Mouse (Mus musculus) gastrocnemius, postnatal 36 days (tissue): ENCODE measurements around the gene Prdx1. TPM values are rescaled to one million over a fixed set of nuclear protein-coding genes. Genes with fewer than 3 reads are reported as not detected.

ENCODE experiments used
- DNase-seq, 2 experiments: peaks; one replicate each; pipeline ENCODE4 v3.0.0; 2022
- intact Hi-C: fragments of 180-260 bp; cut with DNase I; formaldehyde crosslinking; loops from one replicate; pipeline ENCODE4 v1.15.1; 2025
- total RNA-seq, 2 experiments: library from RNA; stranded (reverse); gene quantifications; 2 replicates each; pipeline ENCODE4 v1.2.3; 2021

Gene Prdx1
- total RNA-seq, 2 experiments from 2014 or later = 190 to 226 TPM

DNA sequence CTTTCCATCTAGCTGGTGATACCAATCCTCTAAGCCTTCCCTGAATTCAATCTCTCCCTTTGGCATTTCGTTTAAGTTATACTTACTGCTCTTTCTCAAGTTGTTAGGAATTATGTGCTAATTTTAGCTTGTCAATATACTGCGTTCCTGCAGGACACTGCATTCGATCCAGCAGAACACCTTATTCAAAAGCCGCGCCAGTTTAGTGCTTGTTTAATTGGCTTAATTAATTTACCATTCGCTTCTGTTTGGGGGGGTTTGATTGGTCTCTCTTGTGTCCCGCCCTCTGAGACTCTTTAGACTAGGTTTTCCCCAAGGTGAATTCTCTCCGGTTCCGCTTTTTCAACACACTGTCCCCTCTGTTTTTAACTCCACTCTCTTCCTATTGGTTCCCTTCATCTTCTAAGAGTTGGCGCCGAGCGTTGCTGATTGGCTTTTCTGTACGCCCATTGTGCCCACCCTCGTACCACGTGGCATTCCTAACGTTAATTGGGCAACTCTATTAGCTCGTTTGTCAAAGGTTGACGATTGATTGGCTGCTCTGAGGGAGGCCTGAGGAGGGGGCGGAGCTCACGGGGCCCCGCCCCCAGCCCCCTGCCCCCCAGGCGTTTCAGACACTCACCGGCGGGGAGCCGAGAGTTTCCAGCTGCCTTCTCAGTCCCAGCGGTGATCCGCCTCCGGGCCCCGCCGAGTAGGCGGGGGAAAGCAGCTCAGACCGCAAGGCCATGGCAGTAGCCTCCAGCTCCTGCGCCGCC lies 35.2 kb downstream of the Prdx1 start, which contains the start of gene Tesk2:
TSS of gene Tesk2 (plus strand) at position 606 of the 755 bp plus-strand sequence.
- peak; percentile 79 to 85 for DNase-seq
- intact Hi-C loops = loop anchor here (2.0 kb wide), 1 partner anchor 68 kb away; no protein-coding TSS in a partner anchor

DNA sequence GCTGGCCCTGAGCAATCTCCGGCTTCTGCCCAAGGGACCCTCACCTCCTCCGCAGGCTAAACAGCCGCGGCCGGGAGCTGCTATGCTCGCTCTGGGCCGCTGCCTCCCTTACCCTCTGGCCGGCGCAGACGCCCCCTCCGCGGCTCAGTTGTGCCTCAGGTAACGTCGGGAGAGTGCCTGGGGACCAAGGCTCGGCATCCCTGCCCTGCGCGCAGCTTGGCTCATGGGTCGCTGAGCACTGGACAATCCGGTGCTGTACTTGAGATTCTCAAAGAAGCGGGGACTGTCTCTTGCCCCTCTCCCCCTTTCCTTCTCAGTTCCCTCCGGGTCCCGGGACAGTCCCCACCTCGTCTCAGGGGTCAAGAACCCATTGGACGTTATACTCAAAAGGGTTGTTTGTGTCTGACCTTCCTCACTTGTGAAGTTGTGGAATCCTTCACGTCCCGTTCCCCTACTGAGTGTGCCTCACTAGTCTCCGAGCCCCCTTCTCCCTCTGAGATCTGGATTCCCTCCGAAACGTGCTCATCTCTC lies 35.8 kb downstream of the Prdx1 start:
- no peak for DNase-seq
- intact Hi-C loops = loop anchor here (2.0 kb wide), 1 partner anchor 68 kb away; no protein-coding TSS in a partner anchor

DNA sequence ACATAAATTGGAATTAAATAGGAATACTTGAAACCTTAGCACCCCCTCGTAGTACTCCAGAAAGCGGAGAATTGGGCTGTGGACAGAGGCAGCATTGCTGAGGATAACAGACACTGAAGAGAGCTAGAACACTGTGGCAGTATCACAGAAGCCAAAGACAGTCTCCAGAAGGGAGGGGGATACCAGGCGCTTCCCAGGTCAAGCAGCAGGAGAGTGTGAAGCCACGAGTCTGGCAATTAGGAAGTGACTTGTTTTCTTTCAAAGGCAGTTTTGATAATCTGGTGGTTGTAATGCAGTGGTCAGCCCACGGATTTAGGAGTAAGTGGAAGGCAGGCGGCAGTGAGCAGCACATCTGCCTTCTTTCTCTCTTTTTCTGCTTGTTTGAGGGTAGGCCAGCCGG lies 36.9 kb downstream of the Prdx1 start:
- intact Hi-C loops = no loop called here
- DNase-seq = no peak

DNA sequence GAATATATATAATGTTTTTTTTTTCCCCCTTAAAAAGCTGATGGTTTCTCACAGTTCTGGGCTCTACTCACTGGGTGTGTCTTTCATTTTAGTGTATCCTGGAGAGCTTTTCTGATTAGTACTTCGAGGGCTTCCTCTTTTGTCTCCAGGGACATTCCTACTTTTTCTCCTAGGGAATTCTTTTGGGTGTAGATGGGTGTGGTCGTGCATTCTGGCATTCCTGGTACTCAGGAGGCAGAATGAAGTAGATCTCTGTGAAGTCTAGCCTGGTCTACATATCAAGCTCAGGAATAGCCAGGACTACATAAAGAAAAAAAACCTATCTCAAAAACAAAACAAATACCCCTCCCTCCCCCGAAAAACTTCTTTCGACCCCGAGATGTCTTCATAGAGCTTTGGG lies 40.1 kb downstream of the Prdx1 start:
- intact Hi-C loops = no loop called here
- DNase-seq = no peak

DNA sequence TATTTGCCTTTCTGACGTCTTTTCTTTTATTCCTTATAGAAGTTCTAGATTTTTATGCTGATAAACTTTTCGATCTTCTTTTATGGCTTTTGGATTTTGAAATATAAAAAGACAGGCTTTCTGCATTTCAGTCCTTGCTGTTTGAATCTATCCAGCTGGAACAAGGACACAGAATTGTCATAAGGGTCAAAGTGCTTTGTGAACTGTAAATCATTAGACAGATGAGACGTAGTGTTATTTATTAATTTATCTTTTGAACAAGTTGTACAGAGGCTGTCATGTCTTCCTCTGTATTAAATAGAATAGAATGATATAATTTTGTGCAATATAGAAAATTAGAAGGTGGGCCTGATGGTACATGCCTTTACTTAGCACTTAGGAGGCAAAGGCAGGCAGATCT lies 42.1 kb downstream of the Prdx1 start:
- DNase-seq = no peak
- intact Hi-C loops = no loop called here

DNA sequence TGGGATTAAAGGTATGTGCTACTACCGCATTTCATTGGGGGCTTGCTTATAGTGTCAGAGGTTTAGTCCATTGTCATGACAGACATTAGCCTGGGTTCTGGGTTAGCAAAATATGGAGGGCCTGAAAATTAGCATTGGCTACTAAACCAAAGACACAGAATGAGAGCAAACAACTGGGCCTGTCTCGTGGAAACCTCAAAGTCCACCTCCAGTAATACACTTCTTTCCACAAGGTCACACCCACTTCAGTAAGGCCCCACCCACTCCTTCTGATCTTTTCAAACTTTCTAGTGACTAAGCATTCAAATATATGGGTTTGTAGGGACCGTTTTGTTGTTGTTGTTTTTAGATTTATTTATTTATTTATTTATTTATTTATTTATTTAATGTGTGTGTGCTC lies 44.2 kb downstream of the Prdx1 start:
- intact Hi-C loops = no loop called here
- no peak for DNase-seq

DNA sequence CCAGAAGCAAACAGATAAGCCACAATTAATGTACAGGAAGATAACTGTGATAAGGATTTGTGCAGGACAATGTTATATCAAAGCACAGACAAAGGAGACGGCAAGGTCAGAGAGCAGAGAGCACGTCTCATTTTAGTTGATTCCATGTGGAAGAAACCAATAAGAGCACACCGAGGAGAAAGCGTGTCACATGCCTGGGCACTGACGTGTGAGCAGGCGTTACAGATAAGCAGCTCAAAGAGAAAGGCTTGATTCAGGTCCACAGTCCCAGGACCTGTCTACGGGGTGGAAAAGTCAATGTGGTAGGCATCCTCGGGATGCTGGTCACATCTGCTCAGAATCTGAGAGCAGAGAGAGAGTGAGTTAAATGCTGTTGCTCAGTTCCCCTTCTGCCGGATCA lies 45.7 kb downstream of the Prdx1 start:
- intact Hi-C loops = no loop called here
- no peak for DNase-seq

DNA sequence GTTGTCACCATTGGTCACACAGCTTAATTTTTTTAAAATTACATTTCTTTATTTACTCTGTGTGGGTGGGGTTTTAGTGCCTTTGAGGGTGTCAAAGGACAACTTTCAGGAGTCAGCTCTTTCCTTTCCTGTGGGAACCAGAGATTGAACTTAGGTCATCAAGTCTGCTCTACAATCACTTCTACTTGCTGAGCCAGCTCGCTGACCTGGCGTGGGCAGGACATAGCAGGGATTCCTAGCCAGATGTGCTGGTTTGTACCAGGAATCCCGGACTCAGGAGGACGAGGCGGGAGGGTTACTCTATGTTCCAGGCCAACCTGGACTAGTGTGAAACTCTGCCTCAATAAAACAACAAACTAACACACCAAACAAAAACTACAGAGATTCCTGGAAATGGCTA lies 47.0 kb downstream of the Prdx1 start:
- intact Hi-C loops = no loop called here
- DNase-seq = no peak

DNA sequence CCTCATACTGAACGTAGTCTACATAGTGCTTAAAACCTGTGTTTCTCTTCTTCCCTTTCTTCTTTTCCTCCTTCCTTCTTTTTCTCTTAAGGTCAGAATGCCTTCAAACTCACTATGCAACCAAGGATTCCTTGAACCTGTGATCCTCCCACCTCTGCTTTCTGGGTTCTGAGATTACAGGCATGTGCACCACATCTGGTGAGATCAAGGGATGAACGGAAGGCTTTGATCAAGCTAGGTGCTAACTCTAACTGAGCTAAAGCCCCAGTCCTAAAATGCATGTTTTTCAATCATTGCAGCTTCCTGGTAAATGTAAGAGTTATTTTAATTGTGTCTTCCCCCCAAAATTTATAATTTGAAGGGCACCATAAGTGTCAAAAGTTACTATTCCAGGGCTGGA lies 49.7 kb downstream of the Prdx1 start:
- no peak for DNase-seq
- intact Hi-C loops = no loop called here

DNA sequence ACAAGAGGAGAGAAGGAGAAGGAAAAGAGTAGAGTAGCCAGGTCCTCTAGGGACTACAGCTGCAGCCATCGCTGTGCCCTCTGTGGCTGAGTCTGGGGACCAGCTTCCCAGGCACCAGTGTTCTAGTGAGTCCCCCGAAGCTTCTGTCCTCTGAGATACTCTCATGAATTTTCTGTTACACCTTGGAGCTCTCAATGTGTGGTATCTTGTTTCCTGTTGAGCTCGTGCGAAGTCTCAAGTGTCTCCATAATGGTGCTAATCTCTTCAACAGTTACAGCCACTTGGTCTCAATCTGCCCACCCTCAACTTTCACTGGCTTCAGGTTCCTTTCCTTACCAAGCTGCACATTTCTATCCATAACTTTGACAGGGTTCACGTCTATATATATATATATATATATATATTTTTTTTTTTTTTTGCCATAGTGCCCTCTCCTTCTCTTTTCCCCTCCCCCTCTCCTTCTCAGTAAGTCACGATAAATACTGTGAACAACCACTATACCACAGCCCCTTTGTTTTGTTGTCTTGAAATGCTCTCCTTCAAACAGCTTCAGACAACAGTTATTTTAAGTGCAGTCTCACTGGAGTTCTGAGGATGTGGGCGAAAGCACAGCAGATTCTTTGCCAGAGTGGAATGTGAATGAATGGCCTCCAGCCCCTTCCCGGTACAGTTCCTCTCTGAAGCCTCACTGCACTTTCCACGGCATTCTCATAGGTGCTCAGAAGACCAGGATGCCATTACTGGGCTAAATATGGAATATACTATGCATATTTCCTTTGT lies 53.8 kb downstream of the Prdx1 start:
- no peak for DNase-seq
- intact Hi-C loops = no loop called here

DNA sequence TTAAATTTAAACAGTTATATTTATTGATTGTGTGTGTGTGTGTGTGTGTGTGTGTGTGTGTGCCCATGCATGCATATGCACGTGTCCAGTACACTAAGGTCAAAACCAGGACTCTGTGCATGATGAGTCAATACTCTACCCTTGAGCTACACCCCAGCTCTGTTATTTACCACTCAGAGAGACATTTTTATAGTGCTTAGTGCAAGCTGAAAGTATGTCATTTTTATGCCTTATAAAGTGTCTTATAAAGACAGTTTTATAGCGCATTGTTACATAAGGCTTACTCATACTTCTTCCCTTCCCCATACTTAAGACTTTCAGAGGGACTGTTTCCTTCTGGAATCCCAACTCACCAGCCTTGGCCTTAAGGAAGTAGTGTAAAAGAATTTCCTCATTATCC lies 64.4 kb downstream of the Prdx1 start:
- no peak for DNase-seq
- intact Hi-C loops = no loop called here

Other genes with a start within 250 kb of the Prdx1 start
- 10 to 100 TPM; 81.2 to 85.0 TPM for gene Mast2, start 221.4 kb upstream of the Prdx1 start, total RNA-seq
- 10 to 100 TPM; 13.8 to 14.6 TPM for gene Ipp, start 178.0 kb upstream of the Prdx1 start, total RNA-seq
- gene Tmem69, start 129.6 kb upstream of the Prdx1 start, total RNA-seq = 10 to 100 TPM; 15.2 to 17.7 TPM
- gene Gpbp1l1, start 127.9 kb upstream of the Prdx1 start, total RNA-seq = 10 to 100 TPM; 29.6 to 33.9 TPM
- 1 to 10 TPM; 1.6 to 2.2 TPM for gene Ccdc17, start 88.9 kb upstream of the Prdx1 start, total RNA-seq
- gene Nasp, start 57.6 kb upstream of the Prdx1 start, total RNA-seq = 10 to 100 TPM in 1 of 2 experiments, 1 to 10 TPM in 1; 9.8 to 12.4 TPM
- 100 to 1,000 TPM; 169 to 180 TPM for gene Akr1a1, start 33.9 kb upstream of the Prdx1 start, total RNA-seq
- gene Mmachc, start 22.9 kb downstream of the Prdx1 start, total RNA-seq = 10 to 100 TPM; 30.3 to 32.5 TPM
- 1 to 10 TPM; 2.0 to 2.2 TPM for gene Ccdc163, start 23.0 kb downstream of the Prdx1 start, total RNA-seq
- 1 to 10 TPM; 1.7 to 2.0 TPM for gene Tesk2, start 35.4 kb downstream of the Prdx1 start, total RNA-seq
- gene Toe1, start 122.1 kb downstream of the Prdx1 start, total RNA-seq = 1 to 10 TPM; 4.4 TPM
- gene Mutyh, start 122.2 kb downstream of the Prdx1 start, total RNA-seq = 1 to 10 TPM; 1.1 to 1.2 TPM
- gene Hpdl, start 136.2 kb downstream of the Prdx1 start, total RNA-seq = 1 to 10 TPM; 1.5 to 2.9 TPM
- under 1 TPM; 0.05 to 0.08 TPM for gene Zswim5, start 191.8 kb downstream of the Prdx1 start, total RNA-seq